Mouse (Mus musculus): Measurements from ENCODE around the gene Cma1.

DNA sequence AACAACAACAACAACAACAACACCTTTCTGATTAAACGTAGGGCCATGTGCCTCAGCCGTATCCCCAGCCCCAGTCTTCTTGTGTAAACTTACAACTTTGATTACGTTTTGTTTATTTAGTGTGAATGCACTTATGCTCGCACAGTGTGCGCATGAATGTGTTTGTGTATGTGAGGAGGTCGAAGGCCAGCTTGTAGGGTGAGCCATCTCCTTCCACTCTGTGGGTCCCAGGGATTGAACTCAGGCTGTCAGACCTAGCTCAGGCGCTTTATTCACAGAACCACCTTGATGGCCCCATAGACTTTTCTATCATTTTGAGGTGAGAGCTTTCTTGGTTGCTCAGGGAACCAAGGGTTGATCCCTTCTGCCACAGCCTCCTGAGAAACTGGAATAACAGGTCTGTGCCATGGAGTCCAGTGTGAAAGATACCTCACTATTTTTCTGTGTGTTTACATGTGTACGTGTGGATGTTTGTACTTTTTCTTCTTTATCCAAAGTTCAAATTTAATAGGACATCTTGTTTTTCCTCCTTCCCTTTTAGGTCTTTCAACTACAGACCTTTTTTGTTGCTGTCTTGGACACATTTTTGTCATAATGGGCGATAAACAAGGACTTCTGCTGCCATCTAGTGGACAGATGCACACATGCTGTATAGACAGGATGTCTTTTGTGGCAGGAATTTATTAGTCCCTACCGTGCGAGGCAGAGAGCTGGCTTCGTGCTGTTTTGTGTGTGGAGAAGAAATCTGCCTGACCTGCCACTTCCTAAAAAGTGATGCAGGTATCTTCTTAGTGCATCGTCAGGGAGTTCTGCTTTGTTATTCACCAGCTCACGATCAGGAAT lies 26.0 kb downstream of the Cma1 start:
- TF ChIP-seq EP300 (IDR thresholded peaks at IDR 0.05; ENCODE audit: insufficient read depth, low read depth, low read length) = no peak
- peak; percentile 94 for TF ChIP-seq CTCF (IDR thresholded peaks at IDR 0.05)
- TF ChIP-seq POLR2A (IDR thresholded peaks at IDR 0.05; ENCODE audit: insufficient read depth, low read depth, low read length) = no peak
